Mouse (Mus musculus): ENCODE results near the gene Prorsd1.

DNA sequence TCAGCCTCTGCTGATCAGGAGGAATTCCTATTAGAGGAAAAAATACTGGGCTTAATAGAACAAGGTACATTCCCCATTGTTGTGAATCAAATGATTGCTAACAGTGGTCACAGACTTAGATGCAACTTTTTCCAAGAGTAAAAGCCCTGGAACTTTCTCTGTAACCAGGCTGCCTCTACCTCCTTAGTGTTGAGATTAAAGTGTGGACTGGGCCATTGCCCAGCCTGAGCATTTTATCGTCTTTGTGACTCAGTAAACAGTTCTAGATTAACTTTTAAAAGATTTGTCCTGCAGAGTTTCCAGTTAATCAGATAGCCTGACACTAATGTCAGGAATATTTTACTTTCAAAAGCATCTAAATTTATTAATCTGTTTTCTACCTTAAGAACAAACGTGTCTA lies 31.9 kb upstream of the Prorsd1 start:
- no peak for TF ChIP-seq POLR2A (IDR thresholded peaks at IDR 0.05; ENCODE audit: extremely low read depth, insufficient read depth, low read length)
- no peak for TF ChIP-seq CTCF (IDR thresholded peaks at IDR 0.05; ENCODE audit: low read depth, low read length)
